Mouse (Mus musculus): ENCODE measurements around the gene Comtd1. TPM values are rescaled to one million over a fixed set of nuclear protein-coding genes. Genes with fewer than 3 reads are reported as not detected.

Comtd1 gene
- polyA plus RNA-seq, 1 experiment from 2014 or later, result 55.0 TPM

Other genes starting within 250 kb of the Comtd1 start
- 0.17 TPM in 1 of 2 replicates, not detected in the other for gene Dupd1, start 134.4 kb downstream of the Comtd1 start, polyA plus RNA-seq (2014; fragmentation: Nextera tagmentation; extraction: Ambion mirVana)
- 19.2 and 26.6 TPM in 2 replicates for gene Samd8, start 98.4 kb downstream of the Comtd1 start, polyA plus RNA-seq (2014; fragmentation: Nextera tagmentation; extraction: Ambion mirVana)
- not detected in 2 replicates for gene Dusp13, start 97.8 kb downstream of the Comtd1 start, polyA plus RNA-seq (2014; fragmentation: Nextera tagmentation; extraction: Ambion mirVana)
- gene Vdac2, start 23.7 kb downstream of the Comtd1 start, polyA plus RNA-seq (2014; fragmentation: Nextera tagmentation; extraction: Ambion mirVana), result 319 and 325 TPM in 2 replicates
- 7.0 TPM in 2 replicates for gene Zfp503, start 140.6 kb upstream of the Comtd1 start, polyA plus RNA-seq (2014; fragmentation: Nextera tagmentation; extraction: Ambion mirVana)
- 0.28 and 0.35 TPM in 2 replicates for gene Lrmda, start 170.7 kb upstream of the Comtd1 start, polyA plus RNA-seq (2014; fragmentation: Nextera tagmentation; extraction: Ambion mirVana)